Mouse (Mus musculus) MEL (cell line): ENCODE measurements around the gene Mrpl58.

ENCODE experiments used
- CHD1 ChIP-seq: IDR thresholded peaks from 2 replicates; pipeline ENCODE4 v1.6.1; 2012; ENCODE audit warnings: low read depth, mild to moderate bottlenecking, inconsistent platforms, low read length, improper control_type of control experiment
- CHD2 ChIP-seq: IDR thresholded peaks from 2 replicates; pipeline ENCODE4 v1.6.1; 2011; ENCODE audit warnings: low read length, improper control_type of control experiment
- CTCF ChIP-seq, 3 experiments: IDR thresholded peaks in 2 of 3; conservative IDR thresholded peaks in 1 of 3; 2 replicates each; pipeline ENCODE4 v1.5.1; 2011 to 2012; ENCODE audit warnings: low read length in 3 of 3, low read depth in 2 of 3, mild to moderate bottlenecking in 2 of 3, improper control_type of control experiment in 1 of 3, inconsistent platforms in 1 of 3, mixed read lengths in 1 of 3, moderate library complexity in 1 of 3; ENCODE audit not compliant: control insufficient read depth in 1 of 3, insufficient read depth in 1 of 3, poor library complexity in 1 of 3, severe bottlenecking in 1 of 3
- EP300 ChIP-seq, 2 experiments: IDR thresholded peaks; 2 replicates each; pipeline ENCODE4 v1.6.1; 2011; ENCODE audit warnings: improper control_type of control experiment in 2 of 2, low read length in 2 of 2, low read depth in 1 of 2, mild to moderate bottlenecking in 1 of 2
- GABPA ChIP-seq: IDR thresholded peaks from 2 replicates; pipeline ENCODE4 v1.6.1; 2012; ENCODE audit warnings: low read depth, mild to moderate bottlenecking, inconsistent platforms, low read length, improper control_type of control experiment, moderate library complexity
- MAFK ChIP-seq: IDR thresholded peaks from 2 replicates; pipeline ENCODE4 v1.6.1; 2011; ENCODE audit warnings: low read depth, mild to moderate bottlenecking, low read length, improper control_type of control experiment, borderline replicate concordance
- MAX ChIP-seq: IDR thresholded peaks from 2 replicates; pipeline ENCODE4 v1.6.1; 2011; ENCODE audit warnings: low read length, improper control_type of control experiment
- MXI1 ChIP-seq: IDR thresholded peaks from 2 replicates; pipeline ENCODE4 v1.6.1; 2011; ENCODE audit warnings: mild to moderate bottlenecking, low read depth, low read length, improper control_type of control experiment
- NELFE ChIP-seq: IDR thresholded peaks from 2 replicates; pipeline ENCODE4 v1.6.1; 2011; ENCODE audit warnings: low read depth, low read length, improper control_type of control experiment
- NRF1 ChIP-seq: IDR thresholded peaks from 2 replicates; pipeline ENCODE4 v1.6.1; 2014; ENCODE audit warnings: low read depth, mild to moderate bottlenecking, inconsistent platforms, low read length, improper control_type of control experiment, moderate library complexity; ENCODE audit not compliant: poor library complexity, insufficient read depth, severe bottlenecking
- RAD21 ChIP-seq: IDR thresholded peaks from 2 replicates; pipeline ENCODE4 v1.6.1; 2011; ENCODE audit warnings: mild to moderate bottlenecking, low read depth, low read length, improper control_type of control experiment
- RCOR1 ChIP-seq: IDR thresholded peaks from 2 replicates; pipeline ENCODE4 v1.6.1; 2012; ENCODE audit warnings: low read depth, mild to moderate bottlenecking, inconsistent platforms, low read length, improper control_type of control experiment

- TF ChIP-seq RCOR1 (no peak), CTCF (IDR thresholded peaks at IDR 0.05 in 2 of 3, conservative IDR thresholded peaks at IDR 0.05 in 1 of 3; ENCODE audit: control insufficient read depth in 1 of 3, insufficient read depth in 1 of 3, low read depth in 2 of 3, low read length in 3 of 3, poor library complexity in 1 of 3, severe bottlenecking in 1 of 3) (no peak), MAFK (no peak), EP300 (IDR thresholded peaks at IDR 0.05; ENCODE audit: low read depth in 1 of 2, low read length in 2 of 2) (no peak), MAX (no peak), NRF1 (no peak), MXI1 (no peak), NELFE (no peak), RAD21 (no peak), GABPA (no peak), CHD2 (no peak), CHD1 (no peak)
Observed at GRCm38 (mm10) chr11:115424666-115425065, 21.1 kb downstream of the Mrpl58 start.
